Mouse (Mus musculus): ENCODE results near the gene Rps3a1. TPM values are rescaled to one million over a fixed set of nuclear protein-coding genes. Genes with fewer than 3 reads are reported as not detected.
"Not testable (repeated sequence)": the region's sequence is repeated elsewhere in the genome, so short reads cannot be mapped to it uniquely, and the experiment has no call there.

The Rps3a1 gene
- total RNA-seq, 2 experiments from 2014 or later = 337 to 339 TPM

DNA sequence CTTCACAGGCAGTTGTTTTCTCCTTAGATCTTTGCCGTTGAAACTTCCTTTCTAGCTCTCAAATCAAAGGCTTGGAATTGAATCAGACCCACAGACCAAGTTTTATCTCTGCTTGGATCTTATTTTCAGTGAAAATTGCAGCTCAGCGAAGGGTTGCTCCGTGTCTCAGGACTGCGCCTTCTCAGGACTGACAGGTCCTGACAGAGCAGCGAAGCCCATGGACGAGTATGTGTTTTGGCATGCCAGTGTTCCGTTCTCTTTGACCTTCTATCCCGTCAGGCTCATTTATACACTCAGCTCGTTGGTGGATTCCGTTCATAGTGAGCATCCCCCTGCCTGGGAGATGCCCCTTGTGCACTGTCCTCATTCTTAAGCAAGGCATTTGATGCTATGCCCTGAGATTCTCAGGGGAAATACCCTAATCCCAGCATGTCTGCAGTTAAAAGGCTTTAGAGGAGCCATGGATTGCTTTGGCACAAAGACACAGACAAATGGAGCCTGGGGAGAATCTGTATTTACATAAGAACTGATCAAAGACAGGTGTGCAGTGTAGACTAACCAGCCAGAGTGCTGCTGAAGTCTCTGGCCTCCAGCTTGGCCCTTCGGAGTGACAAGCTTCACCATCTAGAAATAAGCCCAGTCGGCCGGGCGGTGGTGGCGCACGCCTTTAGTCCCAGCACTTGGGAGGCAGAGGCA lies 23.1 kb downstream of the Rps3a1 start:
- no peak for DNase-seq (ENCODE audit: low spot score in 2 of 2)
- intact Hi-C loops (cut with DNase I) = no loop called here

DNA sequence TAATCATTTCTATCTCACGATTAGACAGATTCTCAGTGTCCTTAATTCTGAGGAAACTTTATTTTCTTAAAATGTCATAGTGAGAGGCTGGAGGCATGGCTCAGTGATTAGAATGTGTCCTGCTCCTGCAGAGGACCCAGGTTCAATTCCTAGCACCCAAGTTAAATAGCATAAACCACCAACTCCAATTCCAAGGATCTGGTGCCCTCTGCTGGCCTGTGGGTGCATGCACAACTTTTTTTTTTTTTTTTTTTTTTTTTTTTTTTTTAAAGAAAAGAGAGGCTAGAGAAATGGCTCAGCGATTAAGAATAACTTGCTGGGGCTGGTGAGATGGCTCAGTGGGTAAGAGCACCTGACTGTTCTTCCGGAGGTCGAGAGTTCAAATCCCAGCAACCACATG lies 25.6 kb downstream of the Rps3a1 start:
- DNase-seq (ENCODE audit: low spot score in 2 of 2) = no peak
- intact Hi-C loops (cut with DNase I) = no loop called here

DNA sequence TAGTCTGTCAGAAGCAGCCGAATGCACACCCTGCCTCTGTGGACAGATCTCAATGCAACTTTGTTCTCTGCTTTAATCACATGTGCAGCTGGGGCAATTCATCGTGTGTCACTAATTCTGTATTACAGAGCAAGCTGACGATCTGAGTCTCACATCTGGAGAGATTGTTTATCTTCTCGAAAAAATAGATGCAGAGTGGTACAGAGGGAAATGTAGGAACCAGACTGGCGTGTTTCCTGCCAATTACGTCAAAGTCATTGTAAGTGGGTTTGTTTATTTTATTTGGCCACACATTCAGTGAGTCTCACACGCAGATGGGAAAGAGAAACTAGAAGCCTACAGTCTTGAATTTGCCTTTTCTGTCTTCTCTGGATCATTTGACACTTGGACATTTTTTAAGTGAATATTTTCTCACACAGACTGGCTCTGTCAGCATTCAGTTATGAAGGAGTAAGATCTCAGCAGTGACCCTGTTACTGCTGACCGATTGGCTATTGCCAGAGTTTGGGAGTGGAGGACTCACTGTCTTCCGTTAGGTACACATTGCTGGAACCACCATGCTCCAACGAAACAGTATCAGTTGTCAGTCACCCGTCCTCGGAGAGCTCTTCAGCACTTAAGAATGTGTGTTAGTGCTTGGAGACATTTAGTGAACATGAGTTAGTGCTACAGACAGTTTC lies 27.7 kb downstream of the Rps3a1 start:
- DNase-seq (ENCODE audit: low spot score in 2 of 2) = peak in 1 of 2 experiments; percentile 39
- intact Hi-C loops (cut with DNase I) = no loop called here

DNA sequence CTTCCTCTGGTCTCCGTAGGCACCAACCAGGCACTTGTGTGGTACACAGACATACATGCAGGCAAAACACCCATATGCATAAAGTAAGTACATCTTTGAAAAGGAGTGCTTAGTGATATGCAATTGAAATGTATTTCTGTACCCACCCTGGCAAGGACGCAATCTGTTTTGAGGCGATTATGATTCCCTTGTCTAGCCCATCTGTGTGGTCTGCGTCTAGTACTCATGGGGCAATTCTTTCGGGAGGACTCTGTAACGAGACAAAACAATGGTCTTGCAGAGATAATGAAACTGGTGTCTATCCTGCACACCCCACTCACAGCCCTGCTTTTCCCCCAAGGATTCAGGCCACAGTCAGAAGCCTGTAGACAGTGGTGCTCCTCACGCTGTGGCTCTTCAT lies 29.7 kb downstream of the Rps3a1 start:
- no peak for DNase-seq (ENCODE audit: low spot score in 2 of 2)
- intact Hi-C loops (cut with DNase I) = no loop called here

DNA sequence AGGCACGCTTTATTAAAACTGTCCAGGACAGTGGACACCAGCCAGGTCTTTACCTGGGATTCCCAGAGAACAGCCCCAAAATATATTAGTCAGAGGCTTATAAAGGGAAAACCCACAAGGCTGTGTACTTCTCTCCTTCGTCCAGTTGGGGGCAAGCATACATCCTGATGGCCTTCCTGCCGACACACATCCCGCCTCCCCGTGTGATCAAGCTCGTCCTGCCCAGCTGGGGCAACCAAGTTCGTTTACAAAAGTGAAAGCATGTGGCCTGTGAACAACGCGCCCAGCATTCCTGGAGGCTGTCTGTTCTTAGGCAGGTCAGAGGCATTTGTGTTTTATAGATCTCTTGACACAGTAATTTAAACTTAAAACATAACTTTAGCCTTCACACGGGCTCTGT lies 32.4 kb downstream of the Rps3a1 start:
- intact Hi-C loops (cut with DNase I) = no loop called here
- DNase-seq (ENCODE audit: low spot score in 2 of 2) = no peak

DNA sequence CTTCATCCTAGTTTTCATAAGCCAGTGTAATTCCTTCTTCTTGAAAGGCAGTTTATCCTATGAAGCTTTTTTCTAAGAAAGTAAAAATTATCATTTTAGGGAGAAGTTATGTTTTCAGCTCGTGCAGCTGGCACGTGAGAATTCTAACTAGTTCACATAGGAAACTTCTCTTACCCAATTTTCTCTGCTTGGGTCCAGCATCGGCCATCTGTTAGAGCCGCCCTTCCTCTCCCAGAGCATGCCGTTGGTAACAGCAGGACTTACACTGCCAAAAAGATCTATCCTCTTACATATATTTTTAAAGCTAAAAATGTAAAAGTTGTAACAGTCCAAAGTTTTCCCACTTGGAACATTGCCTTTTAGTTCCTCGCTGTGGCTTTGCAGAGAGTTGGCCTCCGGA lies 33.4 kb downstream of the Rps3a1 start:
- intact Hi-C loops (cut with DNase I) = no loop called here
- DNase-seq (ENCODE audit: low spot score in 2 of 2) = peak in 1 of 2 experiments; percentile 52

DNA sequence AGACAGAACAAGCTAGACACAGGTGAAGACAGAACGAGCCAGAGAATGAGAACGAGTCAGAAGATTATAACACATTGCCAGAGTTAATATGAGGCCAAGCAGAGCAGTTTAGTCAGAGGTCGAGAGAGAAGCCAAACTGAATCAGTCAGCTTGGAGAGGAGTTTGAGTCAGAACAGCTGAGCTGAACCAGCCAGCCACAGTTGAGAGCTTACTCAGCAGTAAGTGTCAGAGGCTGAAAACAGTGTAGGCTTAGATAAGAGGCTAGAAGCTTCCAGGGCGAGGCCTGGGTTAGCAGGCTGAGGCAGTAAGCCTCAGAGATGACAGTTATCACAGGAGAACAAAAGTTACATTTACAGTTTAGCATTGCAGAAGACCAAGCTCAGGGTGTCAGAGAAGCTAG lies 33.9 kb downstream of the Rps3a1 start:
- DNase-seq (ENCODE audit: low spot score in 2 of 2) = no peak
- intact Hi-C loops (cut with DNase I) = no loop called here

DNA sequence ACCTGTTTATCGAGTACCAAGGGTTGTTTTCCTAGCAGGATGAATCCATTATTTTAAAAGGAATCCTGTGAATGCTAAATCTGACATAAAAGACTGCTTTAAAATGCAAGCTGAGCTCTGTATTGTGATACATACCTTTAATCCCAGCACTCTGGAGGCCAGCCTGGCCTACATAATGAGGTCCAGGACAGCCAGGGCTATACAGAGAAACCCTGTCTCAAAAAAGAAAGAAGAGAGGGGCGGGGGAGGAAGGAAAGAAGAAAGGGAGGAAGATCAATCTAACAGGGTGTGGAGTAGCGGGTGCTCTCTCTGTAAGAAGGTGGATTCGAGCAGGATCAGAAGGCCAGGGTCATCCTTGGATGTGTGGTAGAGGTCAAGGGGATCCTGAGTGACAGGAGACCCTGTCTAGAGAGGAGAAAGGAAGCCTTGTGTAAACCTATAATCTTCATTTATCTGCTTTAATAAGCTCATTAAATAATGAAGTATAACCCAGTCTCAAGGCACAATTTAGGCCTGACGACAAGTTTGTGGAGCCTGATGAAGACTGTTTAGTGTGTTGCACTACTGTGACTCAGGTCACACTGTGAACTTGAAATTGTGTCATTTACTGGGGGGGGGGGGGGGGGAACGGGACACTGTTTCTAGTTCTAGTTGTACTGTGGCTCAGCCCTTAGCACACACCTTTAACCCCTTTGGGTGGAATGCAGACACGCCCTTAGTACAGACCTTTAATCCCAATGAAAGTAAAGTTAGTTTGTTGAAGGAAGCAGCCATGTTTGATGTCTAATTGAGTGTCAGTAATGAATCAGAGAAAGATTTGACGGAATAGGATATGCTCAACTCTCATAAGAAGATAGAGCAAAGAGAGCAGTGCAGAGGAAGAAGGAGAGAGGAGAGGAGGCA lies 34.6 kb downstream of the Rps3a1 start:
- intact Hi-C loops (cut with DNase I) = no loop called here

DNA sequence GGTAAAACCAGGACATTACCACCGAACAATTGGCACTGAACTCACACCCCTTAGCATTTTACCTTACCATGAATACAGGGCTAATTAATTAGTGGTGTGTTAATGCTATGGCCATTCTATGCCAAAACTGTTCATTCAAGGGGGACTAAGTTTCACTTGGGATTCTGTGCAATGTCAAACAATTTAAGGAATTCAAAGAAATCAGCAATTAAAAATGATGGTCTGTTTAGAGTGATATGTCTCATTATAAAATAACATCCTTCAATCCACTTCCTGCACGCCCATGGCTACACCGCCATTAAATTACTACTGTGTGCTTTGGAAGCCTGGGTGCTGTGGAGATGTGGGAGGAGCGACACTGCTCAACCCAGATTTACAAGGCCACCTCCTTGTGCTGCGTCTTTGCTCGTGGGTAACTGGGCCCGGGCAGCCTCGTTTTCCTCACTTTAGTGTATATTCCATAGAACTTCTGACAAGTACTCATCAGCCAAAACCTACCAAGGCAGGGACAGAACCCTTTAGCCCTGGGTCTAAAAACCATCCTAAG lies 36.3 kb downstream of the Rps3a1 start:
- no peak for DNase-seq (ENCODE audit: low spot score in 2 of 2)
- intact Hi-C loops (cut with DNase I) = no loop called here

More for the DNA sequence above, 34.6 kb downstream of the Rps3a1 start:
- no peak for DNase-seq (ENCODE audit: low spot score in 2 of 2)

DNA sequence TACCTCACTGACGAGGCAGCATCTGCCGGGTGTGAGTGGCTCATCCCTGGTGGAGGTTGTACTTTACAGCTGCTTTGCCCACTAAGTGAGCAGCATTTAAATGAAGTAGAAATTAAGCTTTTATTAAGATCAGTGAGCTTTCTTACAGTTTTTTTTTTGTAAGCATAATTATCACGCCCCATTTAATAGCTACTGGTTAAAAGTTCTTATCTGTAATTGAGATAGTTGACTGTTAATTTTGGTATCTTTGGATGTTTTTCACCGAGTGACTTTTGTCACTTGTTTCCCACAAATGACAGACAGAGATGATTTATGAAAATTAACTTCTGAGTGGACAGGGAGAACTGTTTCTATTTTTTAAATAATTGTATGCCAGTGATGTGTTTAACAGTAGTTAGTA lies 37.6 kb downstream of the Rps3a1 start:
- DNase-seq (ENCODE audit: low spot score in 2 of 2) = no peak
- intact Hi-C loops (cut with DNase I) = no loop called here

DNA sequence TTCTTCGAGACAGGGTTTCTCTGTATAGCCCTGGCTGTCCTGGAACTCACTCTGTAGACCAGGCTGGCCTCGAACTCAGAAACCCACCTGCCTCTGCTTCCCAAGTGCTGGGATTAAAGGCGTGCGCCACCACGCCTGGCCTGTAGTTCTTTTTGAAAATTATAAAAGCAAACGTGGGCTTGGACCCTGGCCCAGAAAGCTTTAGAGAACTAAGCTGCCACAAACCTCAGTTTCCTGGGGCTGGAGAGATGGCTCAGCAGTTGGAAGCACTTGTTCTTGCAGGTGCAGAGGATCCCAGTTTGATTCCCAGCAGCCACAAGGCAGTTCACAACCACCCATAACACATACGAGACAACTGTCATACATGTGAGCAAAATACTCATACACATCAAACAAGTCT lies 38.1 kb downstream of the Rps3a1 start:
- intact Hi-C loops (cut with DNase I); DNase-seq (ENCODE audit: low spot score in 2 of 2): not testable (repeated sequence)

DNA sequence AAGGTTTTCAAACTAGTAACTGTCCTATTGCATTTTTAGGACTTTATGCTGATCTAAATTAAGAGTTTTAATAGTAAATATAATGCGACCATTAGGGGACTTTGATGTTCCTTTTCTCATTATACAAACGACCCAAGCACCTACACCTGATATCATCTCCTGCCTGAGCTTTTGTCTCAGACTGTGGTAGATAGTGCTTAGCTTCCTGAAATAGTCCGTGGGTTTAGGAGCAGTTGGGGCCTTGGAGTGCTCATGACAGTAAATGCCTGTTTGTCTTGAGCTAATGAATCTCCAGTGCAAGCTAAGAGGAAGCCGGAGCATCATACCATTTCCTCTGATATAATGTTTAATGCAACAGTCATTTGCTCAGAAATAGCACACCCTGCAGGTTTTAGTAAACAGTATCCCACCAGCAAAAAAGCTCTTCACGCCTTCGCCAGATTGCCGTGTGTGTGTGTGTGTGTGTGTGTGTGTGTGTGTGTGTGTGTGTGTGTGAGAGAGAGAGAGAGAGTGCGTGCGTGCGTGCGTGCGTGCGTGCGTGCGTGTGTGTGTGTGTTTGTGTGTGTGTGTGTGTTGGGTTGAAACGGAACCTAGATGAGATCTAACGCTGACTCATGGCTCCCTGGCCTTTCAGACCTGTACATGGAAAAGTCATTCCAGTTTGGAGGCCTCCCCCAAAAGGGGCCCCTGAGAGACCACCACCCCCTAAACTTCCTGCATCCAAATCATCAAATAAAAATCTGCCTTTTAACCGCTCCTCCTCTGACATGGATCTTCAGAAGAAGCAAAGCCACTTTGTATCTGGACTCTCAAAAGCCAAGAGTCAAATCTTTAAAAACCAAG lies 38.8 kb downstream of the Rps3a1 start:
- intact Hi-C loops (cut with DNase I) = no loop called here
- DNase-seq (ENCODE audit: low spot score in 2 of 2) = no peak

DNA sequence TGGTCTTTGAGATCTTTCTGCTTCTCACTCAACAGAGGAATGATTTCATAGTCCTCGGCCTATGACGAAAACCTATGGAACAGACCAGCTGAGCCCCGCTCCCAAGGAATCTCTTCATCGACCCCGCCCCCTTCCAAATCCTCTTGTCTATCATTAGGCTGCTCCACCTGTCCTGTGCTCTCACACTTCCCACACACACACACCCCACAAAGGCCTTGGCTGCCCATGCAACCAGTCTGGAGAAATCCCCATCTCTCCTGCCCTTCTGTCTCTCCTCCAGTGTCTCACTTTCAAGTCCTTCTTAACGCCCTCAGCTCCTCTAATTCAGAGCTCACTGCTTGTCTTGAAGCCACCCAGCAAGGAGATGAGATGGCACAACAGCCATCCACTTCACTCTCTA lies 40.5 kb downstream of the Rps3a1 start:
- DNase-seq (ENCODE audit: low spot score in 2 of 2) = no peak
- intact Hi-C loops (cut with DNase I) = no loop called here

DNA sequence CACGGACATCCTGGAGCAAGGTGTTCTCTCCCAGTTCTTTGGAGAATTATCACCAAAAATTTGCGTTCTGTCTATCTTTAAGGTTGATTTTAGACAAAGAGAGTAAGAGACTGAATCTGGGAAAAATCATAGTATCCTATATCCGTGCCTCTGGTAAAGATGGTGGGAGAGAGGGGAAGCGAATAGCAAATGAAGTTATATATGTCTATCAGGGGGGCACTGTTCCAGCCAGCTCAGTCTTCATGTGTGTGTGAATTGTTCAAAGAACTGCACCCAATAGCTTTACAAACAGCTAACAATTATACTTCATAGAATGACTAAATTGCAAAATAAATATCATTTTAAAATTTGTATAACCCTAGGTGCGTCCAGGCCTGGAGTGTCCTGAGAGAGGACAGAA lies 48.6 kb downstream of the Rps3a1 start:
- DNase-seq (ENCODE audit: low spot score in 2 of 2) = no peak
- intact Hi-C loops (cut with DNase I) = no loop called here

DNA sequence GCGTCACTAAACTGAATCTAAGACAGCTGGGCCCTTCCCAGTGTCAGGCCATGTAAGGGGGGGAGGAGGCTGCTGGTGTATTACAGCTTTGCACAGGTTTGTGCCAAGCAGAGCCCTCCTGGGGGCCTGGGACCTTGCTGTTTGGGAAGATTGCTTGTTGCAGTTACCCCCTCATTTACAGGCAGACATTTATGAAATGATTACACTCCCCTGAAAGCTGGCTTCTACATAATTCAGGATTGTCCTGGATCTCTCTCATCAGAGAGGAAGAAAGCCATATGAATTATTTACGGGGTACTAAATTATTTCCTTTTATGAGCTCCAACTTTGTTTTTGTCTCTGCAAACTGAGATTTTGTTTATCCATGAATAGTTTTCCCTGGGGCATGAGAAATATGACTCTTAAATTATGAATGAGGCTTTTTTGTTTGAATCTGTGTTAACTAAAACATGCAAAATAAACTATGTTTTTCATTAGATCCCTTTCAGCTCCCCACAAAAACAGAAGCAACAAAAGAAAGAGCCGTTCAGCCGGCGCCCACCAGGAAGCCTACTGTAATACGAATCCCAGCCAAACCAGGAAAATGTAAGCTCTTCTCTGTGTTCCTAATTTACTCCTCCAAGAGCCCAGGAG lies 49.2 kb downstream of the Rps3a1 start:
- DNase-seq (ENCODE audit: low spot score in 2 of 2) = no peak
- intact Hi-C loops (cut with DNase I) = no loop called here

All from left cerebral cortex, postnatal 25 days (tissue).